Mouse (Mus musculus): ENCODE measurements around the gene Slc41a3.
A peak's percentile ranks its signal among the peaks of the same experiment; 100 is the strongest.

Gene Slc41a3

DNA sequence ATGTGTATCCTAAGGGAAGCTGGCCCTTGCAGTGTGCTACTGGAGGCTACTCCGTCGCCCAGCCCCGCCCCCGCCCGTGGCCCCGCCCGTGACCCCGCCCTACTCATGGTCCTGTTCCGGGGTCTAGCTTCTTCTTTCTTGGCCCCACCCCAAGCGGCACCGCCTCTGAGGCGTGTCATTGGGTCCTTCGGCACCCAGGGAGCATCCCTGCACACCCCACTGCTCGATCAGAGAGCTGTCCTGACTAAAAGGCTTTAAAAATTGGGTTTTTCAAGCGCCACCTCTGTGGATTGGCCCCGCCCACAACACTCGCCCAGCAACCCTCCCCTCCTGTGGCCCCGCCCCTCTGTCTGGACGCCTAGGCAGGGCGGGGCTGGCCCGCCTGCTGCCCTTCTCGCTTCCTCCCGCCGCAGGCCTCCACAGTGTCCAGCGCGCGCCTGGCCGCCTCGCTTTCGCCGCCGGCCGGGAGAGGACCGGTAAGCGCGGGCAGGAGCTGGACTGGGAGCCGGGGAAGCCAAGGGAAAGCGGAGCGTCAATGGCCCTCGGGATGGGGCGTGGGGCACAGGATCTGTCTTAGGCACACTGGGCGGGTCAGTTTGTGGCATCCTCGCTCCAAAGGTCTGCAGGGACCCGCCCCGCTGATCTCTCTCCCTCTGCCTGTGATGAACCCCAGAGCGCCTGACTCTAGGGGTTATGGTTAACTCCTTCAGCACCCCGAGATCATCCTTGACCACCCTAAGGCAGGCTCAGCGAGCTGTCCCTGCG lies at the start of gene Slc41a3:
Gene Slc41a3, plus strand, starts transcription at position 193 of the 765 bp plus-strand sequence.
- peak; percentile 86 for DNase-seq

GRCm38 (mm10) chr6:90556534-90557058 lies 47.9 kb upstream of the Slc41a3 start:
- no peak for DNase-seq

DNA sequence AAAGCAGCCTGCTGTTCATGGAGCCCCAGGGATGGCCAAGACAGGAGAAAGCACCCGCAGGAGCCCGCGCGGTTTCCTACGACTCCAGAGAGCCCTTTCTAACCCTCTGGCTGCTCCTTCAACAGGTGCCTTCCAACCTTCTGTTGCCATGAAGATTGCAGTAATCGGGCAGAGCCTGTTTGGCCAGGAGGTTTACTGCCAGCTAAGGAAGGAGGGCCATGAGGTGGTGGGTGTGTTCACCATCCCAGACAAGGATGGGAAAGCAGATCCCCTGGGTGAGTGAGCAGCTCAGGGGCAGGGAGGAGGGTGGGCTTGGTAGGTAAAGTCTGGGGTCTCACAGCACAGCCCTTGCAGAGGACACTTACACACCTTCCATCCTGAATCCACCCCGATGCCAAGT lies 47.4 kb upstream of the Slc41a3 start:
- no peak for DNase-seq

- no peak for DNase-seq
Measured at GRCm38 (mm10) chr6:90557829-90558693, 46.5 kb upstream of the Slc41a3 start.

DNA sequence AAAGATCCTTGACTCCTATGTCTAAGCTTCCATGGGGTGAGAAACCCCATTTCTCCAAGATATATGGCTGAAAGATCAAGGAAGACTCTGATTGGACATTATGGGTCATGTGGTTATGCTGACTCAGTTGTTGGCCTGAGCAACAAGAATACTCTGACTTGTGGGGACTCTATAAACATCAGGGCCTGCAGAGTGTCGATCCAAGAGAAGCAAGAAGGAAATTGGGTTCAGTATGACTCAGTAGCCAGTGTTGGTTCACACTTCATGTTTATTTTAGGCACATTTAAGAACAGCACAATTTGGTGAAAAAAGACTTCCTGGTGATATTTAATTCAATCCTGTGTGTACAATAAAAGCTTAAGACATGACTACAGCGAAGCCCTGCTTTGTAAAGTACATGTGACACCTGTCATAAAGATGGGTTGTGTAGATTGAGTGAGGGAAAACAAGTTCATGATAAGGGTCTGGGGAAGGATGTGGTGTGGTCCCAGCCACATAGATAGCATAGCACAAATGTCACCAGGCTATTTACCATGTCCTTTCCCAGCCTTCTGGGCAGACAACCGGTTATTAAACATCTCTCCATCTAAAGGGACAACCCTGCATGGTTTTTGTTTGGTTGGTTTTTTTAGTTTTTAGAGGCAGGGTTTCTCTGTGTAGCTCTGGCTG lies 44.0 kb upstream of the Slc41a3 start:
- no peak for DNase-seq

GRCm38 (mm10) chr6:90561234-90561781 lies 43.2 kb upstream of the Slc41a3 start:
- DNase-seq = no peak

GRCm38 (mm10) chr6:90564240-90564639 lies 40.3 kb upstream of the Slc41a3 start:
- DNase-seq = no peak

GRCm38 (mm10) chr6:90565357-90566215 lies 38.9 kb upstream of the Slc41a3 start:
- DNase-seq = no peak

GRCm38 (mm10) chr6:90567486-90567885 lies 37.0 kb upstream of the Slc41a3 start:
- DNase-seq = no peak

- no peak for DNase-seq
Measured at GRCm38 (mm10) chr6:90567928-90568327, 36.6 kb upstream of the Slc41a3 start.

DNA sequence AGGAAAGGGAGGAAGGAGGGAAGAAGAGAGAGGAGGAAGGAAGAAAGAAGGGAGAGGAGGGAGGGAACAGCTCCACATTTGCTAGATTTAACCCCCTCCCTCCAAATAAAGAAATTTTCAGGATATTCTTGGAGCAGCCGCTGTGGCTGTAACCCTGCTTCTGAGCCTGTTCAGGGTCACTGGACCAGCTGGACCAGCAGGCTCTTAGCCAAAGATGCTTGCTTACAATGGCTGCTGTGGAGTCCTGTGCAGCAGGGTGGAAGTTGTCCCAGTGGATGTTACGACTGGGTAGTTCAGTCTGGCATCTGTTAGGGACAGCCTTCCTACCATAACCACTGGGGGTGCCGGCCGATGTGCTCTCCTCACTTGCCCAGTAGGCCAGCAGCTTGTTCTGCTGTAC lies 35.8 kb upstream of the Slc41a3 start:
- no peak for DNase-seq

GRCm38 (mm10) chr6:90569736-90570383 lies 34.7 kb upstream of the Slc41a3 start:
- no peak for DNase-seq

GRCm38 (mm10) chr6:90570392-90570791 lies 34.1 kb upstream of the Slc41a3 start:
- no peak for DNase-seq

DNA sequence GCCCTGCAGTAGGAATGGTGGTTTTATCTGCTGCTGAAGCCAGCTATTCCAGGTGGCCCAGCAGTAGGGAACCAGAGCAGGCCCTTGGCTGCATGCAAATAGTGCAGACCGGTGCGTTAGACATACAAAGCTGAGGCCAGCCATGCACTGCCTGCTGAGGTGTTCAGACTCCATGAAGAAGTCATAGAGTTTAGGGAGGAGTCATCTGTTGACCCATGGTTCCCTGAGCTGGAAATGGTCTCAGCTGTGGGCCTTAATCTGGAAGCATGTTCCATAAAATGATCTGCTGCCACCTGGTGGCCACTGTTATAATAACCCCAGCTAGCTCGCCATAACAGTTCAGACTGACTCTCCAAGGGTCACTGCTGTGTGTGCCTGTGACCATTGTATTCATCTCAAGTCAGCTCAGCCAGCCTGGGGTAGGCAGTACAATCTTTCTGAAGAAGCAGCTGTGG lies 29.2 kb upstream of the Slc41a3 start:
- DNase-seq = peak; percentile 64

DNA sequence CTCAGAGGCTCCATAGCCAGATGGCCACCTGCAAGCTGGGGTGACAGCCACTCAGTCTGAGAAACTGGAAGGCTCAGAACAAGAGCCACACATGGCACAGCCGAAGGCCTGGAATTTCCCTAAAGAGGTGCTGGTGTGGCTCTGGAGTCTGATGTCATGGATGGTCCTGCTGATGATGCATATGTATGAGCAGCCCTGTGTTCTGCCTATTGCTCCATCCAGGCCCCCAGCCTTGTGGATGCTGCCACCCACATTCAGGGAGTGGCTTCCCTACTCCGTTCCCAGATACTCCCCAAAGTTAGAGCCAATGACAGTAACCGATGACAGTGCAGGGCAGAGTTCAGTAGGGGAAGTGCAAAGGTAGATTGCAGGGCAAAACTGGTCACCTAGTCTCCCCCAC lies 26.4 kb upstream of the Slc41a3 start:
- no peak for DNase-seq

DNA sequence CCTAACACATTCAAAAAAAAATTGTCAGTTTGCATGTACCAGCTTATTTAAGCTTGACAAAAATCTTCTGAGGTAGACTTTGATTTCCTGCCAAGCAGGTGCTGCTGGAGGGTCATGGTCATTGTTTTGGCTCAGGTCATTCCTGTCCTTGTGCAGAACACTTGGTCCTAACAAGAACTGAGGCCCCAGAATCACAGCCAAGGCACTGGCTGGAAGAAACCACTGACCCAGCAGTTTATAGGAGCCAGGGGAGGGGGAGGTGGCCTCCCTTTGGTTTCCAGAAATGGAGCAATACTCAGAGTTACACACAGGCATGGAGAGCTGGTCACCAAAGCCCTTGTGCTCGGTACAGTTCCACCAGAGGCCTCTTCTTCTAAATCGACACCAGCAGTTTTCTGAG lies 22.2 kb upstream of the Slc41a3 start:
- no peak for DNase-seq

- DNase-seq = no peak
Measured at GRCm38 (mm10) chr6:90588113-90588512, 16.4 kb upstream of the Slc41a3 start.

DNA sequence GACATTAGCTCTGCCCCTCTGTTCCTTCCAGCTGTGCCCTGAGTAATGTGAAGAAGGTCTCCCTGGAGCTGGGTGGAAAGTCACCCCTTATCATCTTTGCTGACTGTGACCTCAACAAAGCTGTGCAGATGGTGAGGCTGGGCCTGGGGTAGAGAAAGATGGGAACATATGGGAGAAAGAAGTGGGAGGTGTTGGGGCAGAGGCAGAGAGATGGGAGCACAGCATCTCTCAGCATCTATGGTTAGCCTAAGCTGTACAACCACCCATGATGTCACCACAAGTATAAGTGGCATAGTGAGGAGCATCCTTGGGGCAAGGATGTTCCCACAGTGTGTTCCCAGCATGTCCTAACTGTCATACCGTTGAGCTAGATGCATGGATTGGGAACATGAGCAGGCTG lies 13.8 kb upstream of the Slc41a3 start:
- DNase-seq = no peak

DNA sequence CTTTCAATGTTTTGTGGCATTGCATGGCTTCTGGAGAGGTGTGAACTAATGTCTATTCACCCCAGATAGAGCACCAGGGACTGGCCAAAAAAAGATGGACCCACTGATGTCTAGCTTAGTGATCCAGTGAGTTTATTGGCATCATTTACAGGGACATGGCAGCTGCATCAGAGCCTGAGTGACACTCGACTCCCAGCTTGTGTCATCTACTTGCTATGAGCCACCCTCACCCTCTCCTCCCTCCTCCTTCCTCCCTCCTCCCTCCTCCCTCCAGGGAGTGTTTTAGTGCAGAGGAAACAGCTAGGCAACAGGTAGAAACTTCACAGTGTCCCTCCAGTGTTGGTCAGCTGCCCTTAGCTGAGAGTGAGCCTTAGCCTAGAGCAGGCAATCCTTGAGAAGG lies 9.6 kb upstream of the Slc41a3 start:
- DNase-seq = no peak

DNA sequence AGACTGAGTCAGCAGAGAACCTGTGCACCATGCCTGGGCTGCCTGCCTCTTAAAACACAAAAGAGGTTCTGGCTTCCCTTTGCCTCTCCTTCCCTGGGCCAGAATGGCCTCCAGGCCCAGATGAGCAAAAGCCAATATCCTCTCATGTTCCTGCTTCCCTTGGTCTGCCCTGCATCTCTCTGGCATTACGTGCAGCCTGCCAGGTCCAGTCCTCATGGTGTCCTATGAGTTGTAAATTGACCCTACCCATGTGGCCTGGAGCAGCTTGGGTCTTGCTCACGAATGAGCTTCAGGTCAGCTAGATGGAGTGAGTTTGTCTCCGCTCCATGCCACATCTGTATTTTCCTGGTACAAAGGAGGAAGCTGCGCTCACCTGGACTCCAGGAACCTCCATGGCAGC lies 7.5 kb upstream of the Slc41a3 start:
- no peak for DNase-seq

- DNase-seq = no peak
Measured at GRCm38 (mm10) chr6:90597592-90597991, 6.9 kb upstream of the Slc41a3 start.

Measured in right cerebral cortex, postnatal 25 days (tissue).